ENCODE assay signal across 21 mouse cellular contexts in genomic region chr6:143394377-143394776, GRCm38 (mm10).
DNase-seq lines count a peak whose midpoint lies in the region; ATAC-seq and TF ChIP-seq lines count a peak whose summit lies in the region.
"Had no signal": no experiment of that assay in that cellular context is flagged by ENCODE, and none has a peak within 500 bp of the region (broad histone marks: within the 10 kb centered on the region; RNA-seq: fewer than 3 reads in every experiment).

No protein-coding gene starts in this region.

- no peak for DNase-seq in lung, postnatal 14 days
- DNase-seq in CD4-positive, CD25-positive, alpha-beta regulatory T cell, adult 2 months (ENCODE audit: low read depth, low spot score) = peak; percentile 18
- DNase-seq in CH12.LX (ENCODE audit: extremely low read depth) (peak; percentile 37), liver (no peak)
- DNase-seq: adrenal gland, postnatal 14 days; cerebellum, adult 11-12 months; cerebellum, adult 9-10 months; cerebellum, postnatal 25 days; forebrain, postnatal 0 days; gastrocnemius, postnatal 14 days; heart, postnatal 14 days had no signal

- in situ Hi-C loops in CH12.LX (cut with MboI; ENCODE audit: low pct_ligation_motif_present, low pct_unique_long_range_greater_than_20kb, low sequenced_read_pairs) = no loop called here

- dilution Hi-C loops in CH12.LX (cut with MboI; ENCODE audit: extremely low pct_ligation_motif_present, extremely low pct_unique_long_range_greater_than_20kb, low sequenced_read_pairs) = no loop called here

- H3K36me3 ChIP-seq in lung, embryonic 15.5 days = no peaks in the 10 kb centered on the region
- no peaks in the 10 kb centered on the region for H3K36me3 ChIP-seq in CH12.LX (replicated peaks in 1 of 2; ENCODE audit: control insufficient read depth in 1 of 2, insufficient read depth in 1 of 2, low read length in 1 of 2)
- H3K36me3 ChIP-seq: heart, embryonic 10.5 days; heart, embryonic 15.5 days; hindbrain, embryonic 13.5 days had no signal

- no peak for TF ChIP-seq RAD21 in CH12.LX (IDR thresholded peaks at IDR 0.05; ENCODE audit: low read depth, low read length)

- TF ChIP-seq POLR2A in CH12.LX (IDR thresholded peaks at IDR 0.05; ENCODE audit: low read depth, low read length) = no peak

- no peak for TF ChIP-seq EP300 in CH12.LX (IDR thresholded peaks at IDR 0.05; ENCODE audit: low read length)

- no peak for ATAC-seq in lung, embryonic 15.5 days (ENCODE audit: borderline replicate concordance, extremely low read depth, low FRiP score, low TSS enrichment)
- ATAC-seq in megakaryocyte, adult 5-6 weeks (ENCODE audit: poor library complexity, severe bottlenecking) = peak; percentile 10; the same call in 1 of the 2 replicates
- no peak for ATAC-seq in inflammation-experienced regulatory T-cells, adult 6 months
- ATAC-seq: activated CD4-positive, CD25-positive, alpha-beta regulatory T cell, adult 4 months; forebrain, embryonic 13.5 days; forebrain, postnatal 0 days; hindbrain, postnatal 0 days; Patski had no signal

- H3K27me3 ChIP-seq in lung, embryonic 15.5 days = no peaks in the 10 kb centered on the region
- no peaks in the 10 kb centered on the region for H3K27me3 ChIP-seq in CH12.LX (replicated peaks)
- H3K27me3 ChIP-seq: forebrain, embryonic 13.5 days; heart, embryonic 15.5 days; hindbrain, embryonic 13.5 days; Patski had no signal

- no peak for TF ChIP-seq CTCF in CH12.LX (conservative IDR thresholded peaks at IDR 0.05 in 1 of 2, IDR thresholded peaks at IDR 0.05 in 1 of 2; ENCODE audit: low read depth in 2 of 2, low read length in 2 of 2)

- peak overlapping the region; percentile 77 for H3K27ac ChIP-seq in lung, embryonic 15.5 days
- H3K27ac ChIP-seq in CH12.LX (ENCODE audit: insufficient read depth, low read depth) = no peak overlapping the region
- H3K27ac ChIP-seq: forebrain, embryonic 13.5 days; heart, embryonic 10.5 days; heart, embryonic 15.5 days; hindbrain, embryonic 13.5 days; hindbrain, postnatal 0 days had no signal

- H3K4me1 ChIP-seq in lung, embryonic 15.5 days = peaks cover 8% of the 10 kb centered on the region
- H3K4me1 ChIP-seq in CH12.LX (ENCODE audit: control insufficient read depth in 1 of 2, insufficient read depth in 2 of 2) = peaks cover 3 to 15% of the 10 kb centered on the region in 2 experiments; a peak in 3 of 4 replicates
- H3K4me1 ChIP-seq: forebrain, embryonic 13.5 days; heart, embryonic 10.5 days; heart, embryonic 15.5 days; hindbrain, embryonic 13.5 days had no signal

- no peak overlapping the region for H3K4me3 ChIP-seq in lung, embryonic 15.5 days
- H3K4me3 ChIP-seq in CH12.LX (replicated peaks in 1 of 3; ENCODE audit: low read depth in 2 of 3, low read length in 2 of 3, poor library complexity in 1 of 3) = no peak overlapping the region
- H3K4me3 ChIP-seq: forebrain, embryonic 13.5 days; heart, embryonic 10.5 days; heart, embryonic 15.5 days; hindbrain, embryonic 13.5 days had no signal

- no peak overlapping the region for H3K4me2 ChIP-seq in lung, embryonic 15.5 days
- H3K4me2 ChIP-seq in CH12.LX (ENCODE audit: insufficient read depth, low read depth, poor library complexity, severe bottlenecking) = no peak overlapping the region
- H3K4me2 ChIP-seq: forebrain, embryonic 13.5 days; heart, embryonic 15.5 days; hindbrain, embryonic 13.5 days had no signal

- no peaks in the 10 kb centered on the region for H3K79me2 ChIP-seq in CH12.LX (replicated peaks; ENCODE audit: control insufficient read depth, extremely low read depth, insufficient read depth, poor library complexity, severe bottlenecking)

- WGBS in lung, embryonic 15.5 days = 65% methylated on average over 15 of the region's 15 CpGs

- no peaks in the 10 kb centered on the region for H3K9me3 ChIP-seq in lung, embryonic 15.5 days
- no peaks in the 10 kb centered on the region for H3K9me3 ChIP-seq in CH12.LX (replicated peaks; ENCODE audit: low read length)
- H3K9me3 ChIP-seq: forebrain, embryonic 13.5 days; heart, embryonic 10.5 days; heart, embryonic 15.5 days; hindbrain, embryonic 13.5 days had no signal

- H3K9ac ChIP-seq in lung, embryonic 15.5 days = no peak overlapping the region
- H3K9ac ChIP-seq in CH12.LX (ENCODE audit: insufficient read depth, low read depth) = no peak overlapping the region
- H3K9ac ChIP-seq: forebrain, embryonic 13.5 days; forebrain, postnatal 0 days; heart, embryonic 15.5 days; hindbrain, embryonic 13.5 days had no signal

TF ChIP-seq in CH12.LX, 34 proteins besides CTCF, POLR2A, EP300 and RAD21:
- no peak for TF ChIP-seq USF2 (conservative IDR thresholded peaks at IDR 0.05; ENCODE audit: low read depth, low read length)
- TF ChIP-seq MXI1 (IDR thresholded peaks at IDR 0.05; ENCODE audit: low read depth, low read length) = no peak
- no peak for TF ChIP-seq UBTF (IDR thresholded peaks at IDR 0.05; ENCODE audit: low read depth, low read length)
- no peak for TF ChIP-seq ZNF384 (IDR thresholded peaks at IDR 0.05; ENCODE audit: low read depth, low read length)
- TF ChIP-seq IRF4 (IDR thresholded peaks at IDR 0.05; ENCODE audit: low read depth, low read length) = no peak
- TF ChIP-seq MEF2A (IDR thresholded peaks at IDR 0.05; ENCODE audit: borderline replicate concordance, low read depth, low read length) = no peak
- no peak for TF ChIP-seq MAZ (IDR thresholded peaks at IDR 0.05; ENCODE audit: low read depth, low read length)
- TF ChIP-seq SMC3 (IDR thresholded peaks at IDR 0.05; ENCODE audit: low read depth, low read length) = no peak
- no peak for TF ChIP-seq JUN (IDR thresholded peaks at IDR 0.05; ENCODE audit: insufficient read depth, low read depth, low read length)
TF ChIP-seq in CH12.LX: peak in this region for 0.

Comparison
In these comparisons a context has a peak if more than half of its experiments do, and no peak if none do; other contexts are left out.
1. DNase-seq: peak in CD4-positive, CD25-positive, alpha-beta regulatory T cell, adult 2 months (single experiment) and CH12.LX (single experiment); none in lung, postnatal 14 days (single experiment) and liver (single experiment).